Mouse (Mus musculus): Measurements from ENCODE around the gene Ccdc141.

The Ccdc141 gene

DNA sequence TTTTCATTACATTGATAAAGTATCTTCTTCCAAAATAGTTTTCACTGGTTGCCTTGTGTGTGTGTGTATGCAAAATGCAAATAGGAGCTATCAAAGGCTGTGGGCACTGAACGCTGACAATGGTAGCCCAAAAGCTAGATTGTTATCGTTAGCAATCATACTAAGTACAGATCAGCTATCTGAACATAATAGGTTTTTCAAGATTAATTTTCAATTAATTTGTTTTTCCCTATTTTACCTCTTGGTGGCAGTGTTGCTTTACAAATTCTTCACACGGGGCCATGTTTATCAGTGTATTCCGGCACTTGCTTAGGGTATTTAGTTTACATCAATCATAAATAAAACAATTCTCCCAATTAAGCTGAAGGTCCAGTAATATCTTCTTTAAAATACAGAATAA is 199.8 kb downstream of the Ccdc141 start:
- DNase-seq: no peak

DNA sequence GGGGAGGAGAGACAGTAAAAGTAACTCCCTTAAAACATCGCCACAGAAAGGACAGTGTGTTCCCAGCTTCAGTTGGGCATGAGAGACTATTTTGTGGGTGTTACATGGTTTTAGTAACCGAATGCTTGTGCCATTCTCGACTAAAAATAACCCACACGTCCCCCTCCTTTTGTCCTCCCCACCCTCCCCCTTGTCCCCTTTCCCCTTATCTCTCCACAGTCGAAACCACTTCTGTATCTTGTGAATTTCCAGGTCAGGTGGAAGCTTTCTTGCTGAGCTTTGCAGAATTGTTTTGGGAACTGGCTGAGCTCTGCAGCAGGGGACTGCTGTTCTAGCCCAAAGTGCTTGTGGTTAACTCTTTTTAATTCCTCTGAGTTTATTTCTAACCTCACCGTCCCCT is 200.2 kb downstream of the Ccdc141 start:
- no peak for DNase-seq

DNA sequence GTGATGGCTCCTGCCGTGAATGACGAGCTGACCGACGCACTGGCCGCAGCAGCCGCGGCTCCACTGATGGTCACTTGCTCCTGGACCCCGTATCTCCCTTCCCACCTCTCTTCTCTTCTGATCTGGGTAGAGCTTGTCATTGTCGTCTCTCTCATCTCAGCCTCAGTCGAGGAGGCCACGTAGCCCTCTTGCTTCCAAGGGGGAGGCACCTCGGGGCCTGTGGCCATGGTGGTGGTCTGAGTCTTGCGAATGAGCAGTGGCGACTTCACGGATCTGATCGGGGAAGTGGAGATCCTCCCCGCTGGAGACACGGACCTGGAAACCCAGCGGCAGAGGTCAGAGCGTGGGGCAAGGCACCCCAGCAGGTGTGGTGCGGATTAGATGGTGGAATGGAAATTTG is 200.8 kb downstream of the Ccdc141 start:
- no peak for DNase-seq

DNA sequence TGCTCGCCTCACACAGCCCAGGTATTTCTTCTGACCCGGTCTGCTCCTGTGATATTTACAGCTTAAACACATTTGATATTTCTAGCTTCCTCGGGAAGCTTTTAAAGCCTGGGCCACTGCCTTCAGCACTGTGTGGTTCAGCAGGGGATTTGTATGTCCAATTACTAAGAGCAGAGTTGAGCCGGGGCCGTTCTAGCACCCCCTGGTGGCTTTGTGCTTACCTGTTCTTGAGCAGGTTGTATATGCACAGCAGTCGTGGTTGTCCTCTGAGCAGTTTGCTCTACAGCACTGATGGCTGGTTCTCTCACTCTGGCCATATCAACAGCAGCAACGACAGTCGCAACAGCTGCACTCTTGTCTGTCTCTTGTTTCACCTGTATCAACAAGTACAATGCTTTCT is 201.5 kb downstream of the Ccdc141 start:
- peak; percentile 87 for DNase-seq

DNA sequence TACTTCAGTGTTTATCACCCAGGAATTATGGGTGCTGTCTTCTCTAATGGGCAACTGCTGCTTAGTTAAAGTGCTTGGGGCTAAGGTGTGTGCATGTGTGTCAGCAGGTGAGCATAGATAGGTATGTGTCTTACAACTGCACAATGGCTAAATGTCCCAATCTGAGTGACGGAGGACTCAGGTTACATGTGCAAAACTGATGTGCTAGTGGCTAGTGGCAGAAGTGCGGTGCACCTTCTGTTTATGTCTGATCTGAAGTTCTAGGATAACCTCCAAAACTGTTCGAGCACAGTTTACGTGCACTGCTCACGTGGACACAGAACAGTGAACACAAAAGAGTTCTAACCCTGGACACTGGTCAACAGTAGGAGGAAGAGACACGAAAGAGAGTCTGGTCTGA is 203.9 kb downstream of the Ccdc141 start:
- DNase-seq: no peak

DNA sequence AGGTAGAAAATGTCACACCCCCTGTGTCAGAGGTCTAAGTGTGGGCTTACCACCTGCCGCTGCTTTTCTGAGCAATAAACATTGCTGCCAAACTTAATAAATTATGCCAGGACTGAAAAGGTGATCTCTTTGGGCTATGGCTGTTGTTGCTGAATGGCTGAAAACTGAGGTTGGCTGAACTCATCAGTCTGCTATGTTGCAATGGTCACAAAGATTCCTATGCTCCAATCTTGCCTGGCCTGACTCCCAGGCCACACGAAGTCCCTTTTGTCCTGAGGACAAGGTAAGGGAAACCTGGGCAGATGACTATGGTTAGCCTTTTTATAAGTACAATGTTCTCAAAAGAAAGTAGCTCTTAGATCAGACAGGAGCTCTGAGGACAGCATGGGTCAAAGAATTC is 204.4 kb downstream of the Ccdc141 start:
- DNase-seq: no peak

DNA sequence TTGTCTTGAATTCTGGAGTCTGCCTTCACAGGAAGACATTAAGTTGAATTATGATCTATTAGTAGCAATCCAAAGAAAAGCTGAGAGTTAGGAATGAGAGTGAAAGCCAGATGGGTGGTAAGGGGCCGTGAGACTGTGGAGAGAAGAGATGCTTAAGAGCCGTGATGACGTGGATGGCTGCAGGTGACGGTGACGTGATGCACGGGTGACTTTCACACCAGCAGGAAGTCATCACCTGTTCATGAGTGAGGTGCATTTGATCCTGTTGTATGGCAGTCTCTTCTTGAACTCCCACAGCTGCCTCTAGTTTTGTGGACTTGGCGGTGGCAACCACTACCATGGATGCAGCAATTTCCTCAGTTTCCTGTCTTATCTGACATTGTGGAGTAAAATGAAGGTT is 204.9 kb downstream of the Ccdc141 start:
- no peak for DNase-seq

DNA sequence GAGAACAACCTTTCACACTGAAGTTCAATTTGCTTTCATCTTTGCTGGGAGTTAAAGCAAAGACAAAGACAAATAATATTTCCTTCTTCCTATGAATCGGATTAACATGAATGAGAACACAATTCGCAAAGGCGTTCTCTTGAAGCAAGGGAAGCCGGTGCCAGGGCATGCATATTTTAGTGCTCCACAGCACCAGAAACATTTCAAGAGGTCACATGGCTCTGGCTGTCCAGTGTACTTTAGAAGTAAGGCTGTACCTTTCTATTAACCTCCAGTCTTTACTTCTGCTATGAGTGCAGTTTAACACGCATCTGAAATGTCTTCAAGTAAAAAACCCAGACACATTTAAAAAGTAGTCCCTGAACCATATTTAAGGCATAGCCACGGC is 208.4 kb downstream of the Ccdc141 start:
- DNase-seq: peak; percentile 65

DNA sequence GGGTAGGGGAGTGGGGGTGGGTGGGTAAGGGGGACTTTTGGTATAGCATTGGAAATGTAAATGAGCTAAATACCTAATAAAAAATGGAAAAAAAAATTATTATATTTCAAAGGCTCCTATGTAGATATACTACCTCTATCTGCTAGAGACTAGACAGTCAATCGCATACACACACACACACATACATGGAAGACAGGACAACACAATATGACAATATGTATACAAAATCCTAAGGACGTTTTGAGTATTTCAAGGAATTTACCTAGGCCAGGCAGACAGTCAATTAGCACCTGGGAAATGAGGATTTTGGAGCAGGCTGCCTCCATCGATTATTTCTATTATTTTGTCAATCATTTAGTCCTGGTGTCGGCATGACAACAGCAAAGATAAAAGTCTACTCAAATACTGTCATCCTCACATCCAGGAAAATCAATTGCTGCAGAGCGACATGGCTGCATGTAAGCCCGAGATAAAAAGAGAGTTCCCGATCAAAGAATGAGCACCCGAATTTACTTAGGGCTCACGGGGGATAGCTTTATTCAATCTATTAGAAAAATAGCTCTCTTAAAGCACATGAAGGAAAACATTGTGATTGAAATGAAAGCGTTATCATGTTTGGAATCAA is 208.9 kb downstream of the Ccdc141 start:
- no peak for DNase-seq

Measured in lung, postnatal 36 days (tissue).